Mouse (Mus musculus): ENCODE data around the gene 2010111I01Rik.

GRCm38 (mm10) chr13:63235551-63235950 is 270.9 kb downstream of the 2010111I01Rik start:
- TF ChIP-seq CTCF (IDR thresholded peaks at IDR 0.05; ENCODE audit: low read depth) (no peak), EP300 (IDR thresholded peaks at IDR 0.05; ENCODE audit: low read depth) (no peak)

Data from liver, embryonic 14.5 days (tissue).